Mouse (Mus musculus): ENCODE data around the gene Dnmt3c.
"Not testable (repeated sequence)": the region's sequence is repeated elsewhere in the genome, so short reads cannot be mapped to it uniquely, and the experiment has no call there.

Gene Dnmt3c

GRCm38 (mm10) chr2:153696352-153696751 lies at the start of gene Dnmt3c:
Gene Dnmt3c, plus strand, starts transcription at chr2:153696652.
- DNase-seq (ENCODE audit: extremely low spot score, low read depth, low spot score): no peak

GRCm38 (mm10) chr2:153648773-153649297 lies 47.6 kb upstream of the Dnmt3c start:
- no peak for DNase-seq (ENCODE audit: extremely low spot score, low read depth, low spot score)

GRCm38 (mm10) chr2:153649298-153650013 lies 47.0 kb upstream of the Dnmt3c start, which contains the start of gene Dnmt3b:
Gene Dnmt3b, plus strand, starts transcription at chr2:153649450.
- DNase-seq (ENCODE audit: extremely low spot score, low read depth, low spot score): no peak

DNA sequence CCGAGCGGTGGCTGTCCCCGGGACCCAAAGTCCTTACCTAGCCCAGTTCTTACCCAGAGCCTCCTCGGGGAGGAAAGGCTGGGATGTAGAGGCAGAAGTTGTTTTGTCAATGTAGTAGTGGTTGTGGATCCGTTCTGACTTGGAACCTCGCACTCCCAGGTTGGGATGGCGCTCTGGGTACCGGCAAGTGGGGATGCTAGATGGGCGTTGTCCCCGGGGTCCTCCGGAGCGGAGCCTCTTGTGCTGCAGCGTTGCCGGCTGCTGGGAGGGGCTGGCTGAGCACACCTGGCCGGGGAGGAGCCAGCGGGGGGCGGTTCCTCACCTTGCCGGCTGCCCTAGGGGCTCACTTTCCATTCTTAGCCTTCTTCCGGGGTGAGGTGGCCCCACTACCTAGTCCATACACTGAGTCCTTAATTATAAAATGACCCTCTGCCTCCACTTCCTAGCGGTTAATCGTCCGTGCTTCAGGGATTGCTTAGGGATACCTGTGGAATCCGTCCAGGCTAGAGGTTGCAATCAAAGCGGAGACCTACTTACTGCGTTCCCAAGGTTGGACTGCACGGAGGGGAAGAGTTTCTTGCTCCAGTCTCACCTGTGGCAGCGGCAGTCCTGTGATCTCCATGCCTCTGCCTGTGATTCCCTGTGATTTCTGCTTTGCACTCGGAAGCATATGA lies 46.3 kb upstream of the Dnmt3c start:
- no peak for DNase-seq (ENCODE audit: extremely low spot score, low read depth, low spot score)

- DNase-seq (ENCODE audit: extremely low spot score, low read depth, low spot score): no peak
Measured at GRCm38 (mm10) chr2:153651681-153652080, 44.8 kb upstream of the Dnmt3c start.

DNA sequence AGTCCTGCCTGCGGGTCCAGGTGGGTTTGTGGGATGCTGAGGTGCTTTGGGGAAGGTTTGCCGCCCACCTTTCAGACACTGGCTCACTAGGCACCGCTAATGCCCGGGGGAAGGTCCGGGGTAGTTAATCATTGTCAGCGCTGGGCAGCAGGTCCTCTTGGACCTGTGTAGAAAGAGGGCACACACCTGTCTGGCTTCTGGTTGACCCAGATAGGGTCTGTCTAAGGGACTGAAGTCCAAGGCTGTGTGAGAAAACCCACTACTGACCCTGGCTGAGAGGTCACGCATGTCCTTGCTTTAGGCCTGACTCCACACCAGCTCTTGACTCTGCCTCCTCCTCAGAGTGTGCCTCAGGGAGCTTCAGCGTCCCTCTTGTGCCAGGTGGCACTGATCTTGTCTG lies 38.8 kb upstream of the Dnmt3c start:
- not testable (repeated sequence) for DNase-seq (ENCODE audit: extremely low spot score, low read depth, low spot score)

DNA sequence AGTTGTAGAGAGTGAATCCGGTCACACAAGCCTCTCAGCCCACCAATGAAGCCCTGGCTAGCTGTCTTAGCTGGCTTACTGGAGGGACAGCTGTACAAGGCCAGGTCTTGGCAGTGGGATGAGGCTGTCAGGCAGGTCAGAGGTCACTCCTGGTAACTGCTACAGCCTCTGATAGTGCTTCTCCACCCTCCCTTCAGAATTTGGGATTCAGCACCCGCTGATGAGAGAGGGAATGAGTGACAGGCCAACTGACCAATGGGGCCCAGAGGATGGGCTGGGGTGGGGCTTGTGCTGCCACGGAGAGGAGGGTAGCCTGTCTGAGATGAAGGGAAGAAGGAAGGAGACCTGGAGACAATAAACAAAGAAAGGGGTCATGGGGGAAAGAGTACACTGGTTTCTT lies 35.8 kb upstream of the Dnmt3c start:
- DNase-seq (ENCODE audit: extremely low spot score, low read depth, low spot score): no peak

DNA sequence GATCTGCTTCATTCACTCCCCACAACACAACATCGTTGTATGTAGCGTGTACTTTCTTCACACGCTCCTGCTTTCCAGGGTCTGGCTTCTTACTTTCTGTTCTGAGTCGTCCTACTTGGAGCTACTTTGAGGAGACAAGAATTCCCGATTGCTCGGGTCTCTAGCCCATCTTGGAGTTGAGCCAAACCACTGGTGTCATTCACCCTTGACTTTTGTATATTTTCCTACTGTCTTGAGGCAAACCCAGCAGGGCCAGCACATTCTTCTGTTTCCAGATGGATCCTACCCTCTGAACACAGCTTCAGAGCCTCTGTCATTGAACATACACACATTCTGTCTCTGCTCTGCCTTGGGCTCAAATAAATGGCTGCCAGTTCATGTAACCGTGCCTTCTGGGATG lies 31.1 kb upstream of the Dnmt3c start:
- DNase-seq (ENCODE audit: extremely low spot score, low read depth, low spot score): no peak

DNA sequence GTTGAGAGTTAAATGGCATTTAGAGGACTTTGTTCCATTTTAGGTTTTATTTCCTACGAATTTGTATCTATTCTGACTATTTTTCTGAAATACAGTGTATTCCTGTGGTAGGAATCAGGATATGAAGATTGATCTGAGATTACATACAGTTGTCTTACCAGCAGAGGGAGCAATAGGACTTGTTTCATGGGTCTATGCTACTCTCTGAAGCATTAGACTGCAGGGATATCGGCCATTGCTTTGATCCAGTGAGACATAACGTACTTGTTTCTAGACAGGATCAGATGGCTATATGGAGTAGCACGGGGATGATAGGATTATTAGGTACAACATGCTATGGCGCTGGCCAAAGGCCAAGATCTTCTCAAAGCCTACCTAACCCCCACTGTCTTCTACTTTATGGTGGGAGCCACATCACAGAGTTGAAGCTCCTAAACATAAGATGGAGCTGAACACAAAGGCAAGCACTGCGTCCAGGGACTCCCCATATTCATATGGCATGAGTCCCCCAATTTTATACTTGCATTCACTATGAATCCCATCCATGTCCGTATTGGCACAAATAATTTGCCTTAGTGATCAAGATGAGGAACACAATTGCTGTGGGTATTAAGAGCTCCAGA lies 27.6 kb upstream of the Dnmt3c start:
- peak; percentile 41 for DNase-seq (ENCODE audit: extremely low spot score, low read depth, low spot score)

- DNase-seq (ENCODE audit: extremely low spot score, low read depth, low spot score): no peak
Measured at GRCm38 (mm10) chr2:153670111-153670510, 26.3 kb upstream of the Dnmt3c start.

GRCm38 (mm10) chr2:153672619-153673018 lies 23.8 kb upstream of the Dnmt3c start:
- no peak for DNase-seq (ENCODE audit: extremely low spot score, low read depth, low spot score)

GRCm38 (mm10) chr2:153675364-153675763 lies 21.1 kb upstream of the Dnmt3c start:
- not testable (repeated sequence) for DNase-seq (ENCODE audit: extremely low spot score, low read depth, low spot score)

GRCm38 (mm10) chr2:153676944-153677343 lies 19.5 kb upstream of the Dnmt3c start:
- no peak for DNase-seq (ENCODE audit: extremely low spot score, low read depth, low spot score)

DNA sequence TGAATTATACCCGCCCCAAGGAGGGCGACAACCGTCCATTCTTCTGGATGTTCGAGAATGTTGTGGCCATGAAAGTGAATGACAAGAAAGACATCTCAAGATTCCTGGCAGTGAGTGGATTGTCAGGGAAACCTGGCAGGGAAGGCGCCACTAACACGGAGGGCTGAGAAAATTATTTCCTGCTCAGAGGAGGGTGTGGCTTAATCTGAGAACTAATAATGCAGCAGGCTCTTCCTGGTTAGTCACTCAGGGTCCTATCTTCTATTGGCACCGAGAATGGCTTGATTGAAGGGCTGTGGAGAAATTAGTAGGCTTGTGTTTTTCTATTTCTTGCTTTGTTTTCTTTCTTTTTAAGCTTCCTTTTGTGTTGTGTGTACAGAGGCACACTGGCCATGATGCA lies 18.9 kb upstream of the Dnmt3c start:
- DNase-seq (ENCODE audit: extremely low spot score, low read depth, low spot score): no peak

GRCm38 (mm10) chr2:153679959-153680358 lies 16.5 kb upstream of the Dnmt3c start:
- DNase-seq (ENCODE audit: extremely low spot score, low read depth, low spot score): no peak

DNA sequence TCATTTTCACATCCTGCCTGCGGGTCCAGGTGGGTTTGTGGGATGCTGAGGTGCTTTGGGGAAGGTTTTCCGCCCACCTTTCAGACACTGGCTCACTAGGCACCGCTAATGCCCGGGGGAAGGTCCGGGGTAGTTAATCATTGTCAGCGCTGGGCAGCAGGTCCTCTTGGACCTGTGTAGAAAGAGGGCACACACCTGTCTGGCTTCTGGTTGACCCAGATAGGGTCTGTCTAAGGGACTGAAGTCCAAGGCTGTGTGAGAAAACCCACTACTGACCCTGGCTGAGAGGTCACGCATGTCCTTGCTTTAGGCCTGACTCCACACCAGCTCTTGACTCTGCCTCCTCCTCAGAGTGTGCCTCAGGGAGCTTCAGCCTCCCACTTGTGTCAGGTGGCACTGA lies 3.0 kb upstream of the Dnmt3c start:
- not testable (repeated sequence) for DNase-seq (ENCODE audit: extremely low spot score, low read depth, low spot score)

GRCm38 (mm10) chr2:153694462-153695085 lies 1.9 kb upstream of the Dnmt3c start:
- DNase-seq (ENCODE audit: extremely low spot score, low read depth, low spot score): no peak

- DNase-seq (ENCODE audit: extremely low spot score, low read depth, low spot score): no peak
Measured at GRCm38 (mm10) chr2:153703389-153703788, 6.9 kb downstream of the Dnmt3c start.

DNA sequence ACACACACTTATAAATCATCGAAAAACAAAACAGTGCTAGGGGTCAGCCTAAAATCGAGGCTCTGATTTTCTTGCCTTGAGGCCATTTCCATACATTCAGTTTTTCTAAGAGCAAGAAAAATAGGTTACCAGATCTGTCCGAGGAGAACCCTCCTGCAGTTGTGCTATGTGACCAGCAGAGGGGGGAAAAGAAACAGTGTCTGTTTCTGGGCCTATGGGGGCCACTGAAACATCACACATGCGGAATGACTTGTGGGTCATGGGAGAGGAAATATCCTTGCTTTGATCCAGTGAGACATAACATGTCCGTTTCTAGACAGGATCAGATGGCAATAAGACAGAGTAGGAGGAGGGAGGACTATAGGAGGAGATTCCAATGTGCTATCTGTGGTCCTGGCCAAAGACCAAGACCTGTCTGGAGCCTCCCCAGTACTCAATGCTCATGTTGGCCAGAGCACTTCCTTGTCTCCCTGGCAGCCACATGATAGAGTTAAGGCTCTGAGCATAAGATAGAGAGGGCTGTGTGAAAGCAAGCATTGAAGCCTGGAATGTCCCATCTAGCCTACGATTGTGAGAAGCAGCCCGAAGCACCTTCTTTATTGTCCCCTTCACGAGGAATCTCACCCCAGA lies 14.4 kb downstream of the Dnmt3c start:
- DNase-seq (ENCODE audit: extremely low spot score, low read depth, low spot score): peak; percentile 14

- DNase-seq (ENCODE audit: extremely low spot score, low read depth, low spot score): no peak
Measured at GRCm38 (mm10) chr2:153712646-153713091, 16.2 kb downstream of the Dnmt3c start.

DNA sequence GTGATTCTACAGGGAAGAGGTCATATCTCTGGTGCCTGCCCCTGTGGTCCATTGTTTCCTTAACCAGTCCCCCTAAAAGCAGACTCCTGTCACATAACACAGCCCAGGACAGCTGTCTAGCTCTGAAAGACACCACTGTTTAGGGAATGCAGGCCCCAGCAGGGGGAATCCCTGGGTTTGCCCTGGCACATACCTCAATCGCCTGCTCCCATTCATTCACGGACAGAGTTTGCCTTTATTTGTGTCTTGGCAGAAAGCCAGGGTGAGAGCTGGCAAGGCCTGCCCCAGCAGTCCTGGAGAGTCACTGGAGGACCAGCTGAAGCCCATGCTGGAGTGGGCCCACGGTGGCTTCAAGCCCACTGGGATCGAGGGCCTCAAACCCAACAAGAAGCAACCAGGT lies 16.8 kb downstream of the Dnmt3c start:
- DNase-seq (ENCODE audit: extremely low spot score, low read depth, low spot score): no peak

Measured in hindlimb bud, embryonic 11.5 days (tissue).